Mouse (Mus musculus) lung, postnatal 36 days (tissue): ENCODE results near the gene Rbks.
"Not testable (repeated sequence)": the region's sequence is repeated elsewhere in the genome, so short reads cannot be mapped to it uniquely, and the experiment has no call there.

Experiments used
- DNase-seq: peaks from one replicate; pipeline ENCODE4 v3.0.0; 2022; ENCODE audit warnings: mixed read lengths

The Rbks gene

GRCm38 (mm10) chr5:31673431-31673830 lies 24.0 kb downstream of the Rbks start:
- no peak for DNase-seq

GRCm38 (mm10) chr5:31671137-31671536 lies 26.3 kb downstream of the Rbks start:
- DNase-seq: no peak

GRCm38 (mm10) chr5:31669984-31670383 lies 27.4 kb downstream of the Rbks start:
- no peak for DNase-seq

GRCm38 (mm10) chr5:31668325-31668968 lies 29.0 kb downstream of the Rbks start:
- DNase-seq: no peak

- no peak for DNase-seq
Observed at GRCm38 (mm10) chr5:31666176-31666575, 31.3 kb downstream of the Rbks start.

- DNase-seq: no peak
Observed at GRCm38 (mm10) chr5:31655688-31656190, 41.7 kb downstream of the Rbks start.

GRCm38 (mm10) chr5:31650518-31651288 lies 46.7 kb downstream of the Rbks start:
- DNase-seq: peak; percentile 23

GRCm38 (mm10) chr5:31647327-31647726 lies 50.1 kb downstream of the Rbks start:
- DNase-seq: no peak

GRCm38 (mm10) chr5:31646574-31646973 lies 50.9 kb downstream of the Rbks start:
- no peak for DNase-seq

GRCm38 (mm10) chr5:31645798-31646197 lies 51.6 kb downstream of the Rbks start:
- no peak for DNase-seq

GRCm38 (mm10) chr5:31644847-31645246 lies 52.6 kb downstream of the Rbks start:
- no peak for DNase-seq

- no peak for DNase-seq
Observed at GRCm38 (mm10) chr5:31644272-31644671, 53.2 kb downstream of the Rbks start.

- no peak for DNase-seq
Observed at GRCm38 (mm10) chr5:31642300-31642699, 55.1 kb downstream of the Rbks start.

GRCm38 (mm10) chr5:31640542-31640941 lies 56.9 kb downstream of the Rbks start:
- DNase-seq: no peak

- DNase-seq: peak; percentile 10
Observed at GRCm38 (mm10) chr5:31636636-31637253, 60.7 kb downstream of the Rbks start.

- no peak for DNase-seq
Observed at GRCm38 (mm10) chr5:31634679-31635078, 62.7 kb downstream of the Rbks start.

- no peak for DNase-seq
Observed at GRCm38 (mm10) chr5:31634161-31634560, 63.3 kb downstream of the Rbks start.

- not testable (repeated sequence) for DNase-seq
Observed at GRCm38 (mm10) chr5:31631169-31631568, 66.3 kb downstream of the Rbks start.

- DNase-seq: peak; percentile 61
Observed at GRCm38 (mm10) chr5:31630064-31630463, 67.4 kb downstream of the Rbks start.

GRCm38 (mm10) chr5:31628555-31628954 lies 68.9 kb downstream of the Rbks start:
- no peak for DNase-seq

GRCm38 (mm10) chr5:31627562-31628526 lies 69.6 kb downstream of the Rbks start:
- no peak for DNase-seq

GRCm38 (mm10) chr5:31627117-31627516 lies 70.3 kb downstream of the Rbks start:
- DNase-seq: no peak

- DNase-seq: no peak
Observed at GRCm38 (mm10) chr5:31620326-31620725, 77.1 kb downstream of the Rbks start.
